Mouse (Mus musculus) heart, embryonic 11.5 days (tissue): ENCODE data around the gene Slc11a1. TPM values are rescaled to one million over a fixed set of nuclear protein-coding genes. Genes with fewer than 3 reads are reported as not detected.

Experiments used
- ATAC-seq: fragments of 200-750 bp; cut with Nextera tagmentation; replicated peaks from 2 replicates; pipeline ENCODE4 v1.8.0; 2017; ENCODE audit warnings: moderate library complexity; ENCODE audit not compliant: insufficient number of reproducible peaks, low FRiP score, low TSS enrichment
- H3K27ac ChIP-seq: fragments of 300-500 bp; sonication (generic); 2 replicates; pipeline ENCODE4 v1.5.1; 2014; ENCODE audit warnings: mild to moderate bottlenecking, low read depth, low read length
- H3K27me3 ChIP-seq: fragments of 300-500 bp; sonication (generic); 2 replicates; pipeline ENCODE4 v1.6.1; 2014; ENCODE audit warnings: mild to moderate bottlenecking, low read length, mixed read lengths; ENCODE audit not compliant: control insufficient read depth, insufficient read depth
- H3K36me3 ChIP-seq: fragments of 300-500 bp; sonication (generic); 2 replicates; pipeline ENCODE4 v1.6.1; 2014; ENCODE audit warnings: mild to moderate bottlenecking, low read length, moderate library complexity, mixed read lengths; ENCODE audit not compliant: control insufficient read depth, insufficient read depth
- H3K4me1 ChIP-seq: fragments of 300-500 bp; sonication (generic); 2 replicates; pipeline ENCODE4 v1.6.1; 2014; ENCODE audit warnings: low read length; ENCODE audit not compliant: control insufficient read depth, insufficient read depth
- H3K4me2 ChIP-seq: fragments of 300-500 bp; sonication (generic); 2 replicates; pipeline ENCODE4 v1.6.1; 2014; ENCODE audit warnings: mild to moderate bottlenecking, moderate library complexity
- H3K4me3 ChIP-seq: fragments of 300-500 bp; sonication (generic); 2 replicates; pipeline ENCODE4 v1.5.1; 2014; ENCODE audit warnings: low read depth, low read length
- H3K9ac ChIP-seq: fragments of 300-500 bp; sonication (generic); 2 replicates; pipeline ENCODE4 v1.6.1; 2014; ENCODE audit warnings: mild to moderate bottlenecking, low read depth, low read length, moderate library complexity
- H3K9me3 ChIP-seq: fragments of 300-500 bp; sonication (generic); replicated peaks from 2 replicates; pipeline ENCODE4 v1.6.1; 2016; ENCODE audit warnings: low read length; ENCODE audit not compliant: control insufficient read depth
- WGBS: fragments of 180-500 bp; shearing (Covaris S2); extraction: QIAGEN DNeasy Blood & Tissue Kit; methylation state at CpG from one replicate; pipeline ENCODE4 v1.1.7; 2014; ENCODE audit not compliant: insufficient replicate concordance; 5-methylcytosine and 5-hydroxymethylcytosine counted together
- polyA plus RNA-seq: library from polyadenylated mRNA; unstranded; fragments of >200 nt; fragmentation: Nextera tagmentation; extraction: Ambion mirVana; gene quantifications from 2 replicates; pipeline ENCODE4 v1.2.1, GENCODE M21; 2014

Gene Slc11a1
- polyA plus RNA-seq, 1 experiment from 2014 or later, result 1.1 TPM

GRCm38 (mm10) chr1:74362325-74363229 is 12.4 kb upstream of the Slc11a1 start:
- ATAC-seq, result no peak
- no peak overlapping the region; the same call in 1 of the 2 replicates for H3K9ac ChIP-seq
- H3K4me2 ChIP-seq, result 0 out of 2 replicates have a peak overlapping the region, but pooled peaks have one; percentile 1
- no peaks in the 10 kb centered on the region for H3K36me3 ChIP-seq
- H3K27me3 ChIP-seq, result no peaks in the 10 kb centered on the region
- H3K4me1 ChIP-seq, result 0 out of 2 replicates have a peak, but pooled peaks cover 2% of the 10 kb centered on the region
- no peak overlapping the region for H3K4me3 ChIP-seq
- 51% methylated on average over 17 of the region's 17 CpGs for WGBS
- H3K27ac ChIP-seq, result no peak overlapping the region
- H3K9me3 ChIP-seq, result no peaks in the 10 kb centered on the region

GRCm38 (mm10) chr1:74363437-74363836 is 11.6 kb upstream of the Slc11a1 start:
- Histone ChIP-seq H3K4me2 (no peak overlapping the region), H3K9me3 (no peaks in the 10 kb centered on the region), H3K27me3 (no peaks in the 10 kb centered on the region), H3K4me3 (no peak overlapping the region), H3K27ac (no peak overlapping the region), H3K4me1 (peaks cover 6% of the 10 kb centered on the region), H3K36me3 (no peaks in the 10 kb centered on the region), H3K9ac (peak overlapping the region; percentile 5; the same call in 1 of the 2 replicates)
- WGBS, result 61% methylated on average over 5 of the region's 5 CpGs
- no peak for ATAC-seq

- Histone ChIP-seq H3K9me3 (no peaks in the 10 kb centered on the region), H3K27me3 (no peaks in the 10 kb centered on the region), H3K4me3 (no peak overlapping the region), H3K4me1 (peaks cover 6% of the 10 kb centered on the region), H3K9ac (no peak overlapping the region), H3K27ac (no peak overlapping the region), H3K36me3 (no peaks in the 10 kb centered on the region), H3K4me2 (no peak overlapping the region)
- WGBS, result 67% methylated on average over 8 of the region's 8 CpGs
- no peak for ATAC-seq
Measured at GRCm38 (mm10) chr1:74364270-74364669, 10.7 kb upstream of the Slc11a1 start.

- peak overlapping the region; percentile 58 for H3K9ac ChIP-seq
- H3K27me3 ChIP-seq, result no peaks in the 10 kb centered on the region
- H3K36me3 ChIP-seq, result no peaks in the 10 kb centered on the region
- no peak overlapping the region for H3K27ac ChIP-seq
- H3K4me3 ChIP-seq, result peak overlapping the region; percentile 43
- 0 out of 2 replicates have a peak, but pooled peaks have one; percentile 67 for ATAC-seq
- H3K4me2 ChIP-seq, result peak overlapping the region; percentile 73
- H3K9me3 ChIP-seq, result no peaks in the 10 kb centered on the region
- peaks cover 4% of the 10 kb centered on the region for H3K4me1 ChIP-seq
- WGBS, result 7% methylated on average over 34 of the region's 34 CpGs
Measured at GRCm38 (mm10) chr1:74367886-74368645, 6.9 kb upstream of the Slc11a1 start.

GRCm38 (mm10) chr1:74370040-74370439 is 5.0 kb upstream of the Slc11a1 start:
- Histone ChIP-seq H3K4me3 (no peak overlapping the region), H3K4me2 (no peak overlapping the region), H3K9ac (no peak overlapping the region), H3K27me3 (no peaks in the 10 kb centered on the region), H3K27ac (no peak overlapping the region), H3K36me3 (no peaks in the 10 kb centered on the region), H3K9me3 (no peaks in the 10 kb centered on the region), H3K4me1 (peaks cover 4% of the 10 kb centered on the region)
- no peak for ATAC-seq
- 43% methylated on average over 4 of the region's 4 CpGs for WGBS

DNA sequence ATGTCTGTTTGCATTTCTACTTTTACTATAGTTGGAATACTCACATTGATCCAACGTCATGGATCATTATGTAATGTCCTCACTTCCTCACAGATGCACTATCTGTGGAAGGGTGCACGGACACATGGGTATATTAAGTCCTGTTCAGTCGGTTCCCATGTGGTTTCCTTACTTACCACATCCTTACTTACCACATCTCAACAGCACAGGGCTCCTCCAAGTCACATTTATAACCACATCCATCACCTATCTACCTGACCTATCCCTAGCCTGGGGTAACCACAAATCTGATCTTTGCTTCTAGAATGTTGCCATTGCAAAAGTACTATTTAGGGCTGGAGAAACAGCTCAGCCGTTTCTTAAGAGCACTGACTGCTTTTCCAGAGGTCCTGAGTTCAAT is 1.6 kb upstream of the Slc11a1 start:
- H3K9me3 ChIP-seq, result no peaks in the 10 kb centered on the region
- no peaks in the 10 kb centered on the region for H3K27me3 ChIP-seq
- H3K27ac ChIP-seq, result no peak overlapping the region
- no peak for ATAC-seq
- H3K4me1 ChIP-seq, result no peaks in the 10 kb centered on the region
- H3K4me3 ChIP-seq, result no peak overlapping the region
- H3K9ac ChIP-seq, result no peak overlapping the region
- WGBS, result 69% methylated on average over 4 of the region's 4 CpGs
- no peaks in the 10 kb centered on the region for H3K36me3 ChIP-seq
- H3K4me2 ChIP-seq, result no peak overlapping the region

DNA sequence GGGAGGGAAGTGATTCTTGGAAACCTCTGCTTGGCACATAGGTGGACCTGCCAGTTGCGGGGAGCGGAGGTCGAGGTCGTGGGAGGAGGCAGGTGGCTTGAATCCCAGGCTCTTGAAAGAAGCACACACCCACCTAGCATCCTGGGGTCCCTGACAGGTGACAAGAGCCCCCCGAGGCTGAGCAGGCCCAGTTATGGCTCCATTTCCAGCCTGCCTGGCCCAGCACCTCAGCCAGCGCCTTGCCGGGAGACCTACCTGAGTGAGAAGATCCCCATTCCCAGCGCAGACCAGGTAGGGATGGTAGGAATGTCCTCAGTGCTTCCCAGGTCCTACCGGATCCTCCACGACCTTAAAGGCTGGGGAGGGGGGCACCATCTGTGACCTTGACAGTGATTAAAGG is 566 bp downstream of the Slc11a1 start:
- ATAC-seq, result no peak
- Histone ChIP-seq H3K9ac (no peak overlapping the region), H3K9me3 (no peaks in the 10 kb centered on the region), H3K4me2 (no peak overlapping the region), H3K27me3 (no peaks in the 10 kb centered on the region), H3K4me3 (no peak overlapping the region), H3K36me3 (no peaks in the 10 kb centered on the region), H3K27ac (no peak overlapping the region), H3K4me1 (no peaks in the 10 kb centered on the region)
- WGBS, result 75% methylated on average over 10 of the region's 10 CpGs

DNA sequence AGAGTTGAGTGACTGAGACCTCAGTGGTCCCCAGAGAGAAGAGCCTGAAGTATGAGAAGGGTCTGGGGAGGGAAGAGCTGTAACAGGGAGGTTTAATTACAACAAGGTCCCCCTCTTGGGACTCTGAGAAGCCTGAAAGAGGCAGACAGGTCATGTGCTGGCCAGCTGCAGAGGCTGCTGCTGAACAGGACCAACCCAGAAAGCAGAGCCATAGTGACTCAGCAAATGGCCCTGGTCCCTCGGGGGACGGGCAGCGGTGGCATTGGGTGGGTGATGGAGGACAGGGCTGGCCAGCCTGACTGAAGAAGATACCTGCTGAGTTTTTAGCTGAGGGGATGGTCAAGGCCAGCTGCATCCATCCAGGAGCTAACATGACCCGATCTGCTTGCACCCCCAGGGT is 1.4 kb downstream of the Slc11a1 start:
- Histone ChIP-seq H3K4me1 (no peaks in the 10 kb centered on the region), H3K27ac (no peak overlapping the region), H3K36me3 (no peaks in the 10 kb centered on the region), H3K4me3 (no peak overlapping the region), H3K4me2 (no peak overlapping the region), H3K9ac (no peak overlapping the region), H3K9me3 (no peaks in the 10 kb centered on the region), H3K27me3 (no peaks in the 10 kb centered on the region)
- ATAC-seq, result no peak
- WGBS, result 79% methylated on average over 4 of the region's 4 CpGs
